8 mouse cellular contexts compared by ENCODE assay signal in the genomic region with DNA sequence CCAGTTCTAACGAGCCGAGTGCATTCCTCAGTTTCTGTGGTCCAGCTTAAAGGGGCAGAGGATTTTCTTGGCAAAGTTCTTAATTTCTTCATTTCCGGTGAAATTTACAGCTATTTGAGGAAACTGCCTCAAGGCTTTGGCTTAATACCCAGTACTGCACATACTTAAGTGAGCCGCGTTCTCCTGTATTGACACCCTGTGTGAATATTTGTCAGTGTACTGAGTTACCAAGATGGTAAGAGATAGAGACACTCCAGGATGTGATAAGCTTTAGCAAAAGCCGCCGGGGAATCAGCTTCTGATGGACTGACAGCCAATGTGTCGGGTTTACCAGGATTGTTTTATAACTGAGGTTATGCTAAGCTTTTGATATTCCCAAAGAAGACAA. TPM values are rescaled to one million over a fixed set of nuclear protein-coding genes. Genes with fewer than 3 reads are reported as not detected.
DNase-seq lines count a peak whose midpoint lies in the region; ATAC-seq lines count a peak whose summit lies in the region.

No protein-coding gene starts in this region.

- 0 out of 2 replicates have a peak, but pooled peaks have one; percentile 46 for ATAC-seq in heart, embryonic 12.5 days (ENCODE audit: insufficient number of reproducible peaks, low FRiP score)
- ATAC-seq in CD4-positive, CD25-positive, alpha-beta regulatory T cell, adult 4 months = peak; percentile 28
- ATAC-seq in embryonic facial prominence, embryonic 15.5 days (ENCODE audit: insufficient number of reproducible peaks, low FRiP score, low TSS enrichment, low read depth) = peak; percentile 52; the same call in 1 of the 2 replicates
- ATAC-seq in intestine, embryonic 16.5 days = peak; percentile 57
- ATAC-seq in midbrain, embryonic 16.5 days = peak; percentile 72

- intact Hi-C loops in heart, postnatal 10 days (cut with DNase I) = loop anchor here (2.0 to 5.0 kb wide), 3 partner anchors 34 to 82 kb away; a partner anchor contains a TSS

- peaks cover 19% of the 10 kb centered on the region; the same call in 1 of the 2 replicates for H3K36me3 ChIP-seq in heart, embryonic 12.5 days
- H3K36me3 ChIP-seq in embryonic facial prominence, embryonic 15.5 days = peaks cover 21% of the 10 kb centered on the region
- H3K36me3 ChIP-seq in intestine, embryonic 16.5 days (ENCODE audit: control insufficient read depth, insufficient read depth, low read length) = peaks cover 7% of the 10 kb centered on the region; the same call in 1 of the 2 replicates
- H3K36me3 ChIP-seq in midbrain, embryonic 16.5 days (ENCODE audit: control insufficient read depth, insufficient read depth, low read length) = peaks cover 6% of the 10 kb centered on the region; the same call in 1 of the 2 replicates

- peak overlapping the region; percentile 42; the same call in 1 of the 2 replicates for H3K9ac ChIP-seq in heart, embryonic 12.5 days
- peak overlapping the region; percentile 55; the same call in 1 of the 2 replicates for H3K9ac ChIP-seq in embryonic facial prominence, embryonic 15.5 days
- H3K9ac ChIP-seq in intestine, embryonic 16.5 days (ENCODE audit: low read depth, low read length) = peak overlapping the region; percentile 73
- H3K9ac ChIP-seq in midbrain, embryonic 16.5 days (ENCODE audit: low read depth, low read length) = peak overlapping the region; percentile 68

- WGBS in heart, embryonic 12.5 days = 22% methylated on average over 8 of the region's 8 CpGs
- WGBS in embryonic facial prominence, embryonic 15.5 days = 32% methylated on average over 8 of the region's 8 CpGs
- 35% methylated on average over 8 of the region's 8 CpGs for WGBS in intestine, embryonic 16.5 days
- 46% methylated on average over 8 of the region's 8 CpGs for WGBS in midbrain, embryonic 16.5 days

- H3K27me3 ChIP-seq in heart, embryonic 12.5 days (replicated peaks) = no peaks in the 10 kb centered on the region
- no peaks in the 10 kb centered on the region for H3K27me3 ChIP-seq in embryonic facial prominence, embryonic 15.5 days
- H3K27me3 ChIP-seq in intestine, embryonic 16.5 days (replicated peaks; ENCODE audit: control insufficient read depth, insufficient read depth, low read length) = no peaks in the 10 kb centered on the region
- H3K27me3 ChIP-seq in midbrain, embryonic 16.5 days (ENCODE audit: control insufficient read depth, insufficient read depth, low read depth, low read length) = no peaks in the 10 kb centered on the region

- no peak for DNase-seq in heart, postnatal 10 days
- DNase-seq in embryo, embryonic 10.5 days (ENCODE audit: low spot score) = no peak
- no peak for DNase-seq in c-Kit-positive CD71-positive TER-119-positive erythroid progenitor cells, embryonic 14.5 days (ENCODE audit: low spot score)

- peaks cover 4% of the 10 kb centered on the region; the same call in 1 of the 2 replicates for H3K4me1 ChIP-seq in heart, embryonic 12.5 days (replicated peaks)
- H3K4me1 ChIP-seq in embryonic facial prominence, embryonic 15.5 days = peaks cover 4% of the 10 kb centered on the region
- no peaks in the 10 kb centered on the region for H3K4me1 ChIP-seq in intestine, embryonic 16.5 days (ENCODE audit: control insufficient read depth, insufficient read depth, low read length)
- peaks cover 5% of the 10 kb centered on the region; the same call in 1 of the 2 replicates for H3K4me1 ChIP-seq in midbrain, embryonic 16.5 days (ENCODE audit: control insufficient read depth, insufficient read depth, low read length)

- no peak overlapping the region for H3K27ac ChIP-seq in heart, embryonic 12.5 days (ENCODE audit: poor library complexity, severe bottlenecking)
- peak overlapping the region; percentile 58; the same call in 1 of the 2 replicates for H3K27ac ChIP-seq in embryonic facial prominence, embryonic 15.5 days (replicated peaks)
- H3K27ac ChIP-seq in intestine, embryonic 16.5 days (ENCODE audit: low read length) = no peak overlapping the region
- H3K27ac ChIP-seq in midbrain, embryonic 16.5 days (ENCODE audit: low read length) = peak overlapping the region; percentile 39

- peak overlapping the region; percentile 70 for H3K4me3 ChIP-seq in heart, embryonic 12.5 days
- H3K4me3 ChIP-seq in embryonic facial prominence, embryonic 15.5 days (replicated peaks) = peak overlapping the region; percentile 68
- H3K4me3 ChIP-seq in intestine, embryonic 16.5 days (ENCODE audit: low read length) = peak overlapping the region; percentile 66
- peak overlapping the region; percentile 67 for H3K4me3 ChIP-seq in midbrain, embryonic 16.5 days (ENCODE audit: low read depth, low read length)

- no peaks in the 10 kb centered on the region for H3K9me3 ChIP-seq in heart, embryonic 12.5 days (replicated peaks)
- H3K9me3 ChIP-seq in embryonic facial prominence, embryonic 15.5 days (replicated peaks) = no peaks in the 10 kb centered on the region
- H3K9me3 ChIP-seq in intestine, embryonic 16.5 days (ENCODE audit: control insufficient read depth, low read length) = no peaks in the 10 kb centered on the region
- H3K9me3 ChIP-seq in midbrain, embryonic 16.5 days (replicated peaks; ENCODE audit: control insufficient read depth, low read length, poor library complexity, severe bottlenecking) = no peaks in the 10 kb centered on the region

- peak overlapping the region; percentile 70 for H3K4me2 ChIP-seq in heart, embryonic 12.5 days
- peak overlapping the region; percentile 55 for H3K4me2 ChIP-seq in embryonic facial prominence, embryonic 15.5 days (replicated peaks)
- H3K4me2 ChIP-seq in intestine, embryonic 16.5 days (ENCODE audit: low read depth, low read length) = peak overlapping the region; percentile 65
- H3K4me2 ChIP-seq in midbrain, embryonic 16.5 days (ENCODE audit: low read length) = peak overlapping the region; percentile 80

RNA-seq across cellular contexts. Expression of a gene that starts 0.4 kb away (rescaled TPM):
- 1.3 and 2.0 TPM in 2 replicates for polyA plus RNA-seq in heart, embryonic 12.5 days (2016; fragmentation: Nextera tagmentation; extraction: Ambion mirVana)
- 10 to 100 TPM; 11.8 to 17.4 TPM for total RNA-seq in heart, postnatal 10 days (2021)
- 10 to 100 TPM; 15.5 TPM for polyA plus RNA-seq in CD4-positive, CD25-positive, alpha-beta regulatory T cell, adult 4 months (2017; shearing (Covaris generic))
- 2.7 and 3.2 TPM in 2 replicates for polyA plus RNA-seq in embryonic facial prominence, embryonic 15.5 days (2015; fragmentation: Nextera tagmentation; extraction: Ambion mirVana)
- 1.7 and 1.9 TPM in 2 replicates for polyA plus RNA-seq in intestine, embryonic 16.5 days (2015; fragmentation: Nextera tagmentation; extraction: Ambion mirVana)
- polyA plus RNA-seq in midbrain, embryonic 16.5 days (2015; fragmentation: Nextera tagmentation; extraction: Ambion mirVana) = 3.0 and 3.1 TPM in 2 replicates

RNA-seq across cellular contexts. Expression of a gene that starts 15.9 kb away (rescaled TPM):
- 10.5 and 11.2 TPM in 2 replicates for polyA plus RNA-seq in heart, embryonic 12.5 days (2016; fragmentation: Nextera tagmentation; extraction: Ambion mirVana)
- 1 to 10 TPM; 5.2 to 5.9 TPM for total RNA-seq in heart, postnatal 10 days (2021)
- 10 to 100 TPM; 18.0 to 18.7 TPM for polyA plus RNA-seq in CD4-positive, CD25-positive, alpha-beta regulatory T cell, adult 4 months (2017; shearing (Covaris generic))
- 14.4 and 15.6 TPM in 2 replicates for polyA plus RNA-seq in embryonic facial prominence, embryonic 15.5 days (2015; fragmentation: Nextera tagmentation; extraction: Ambion mirVana)
- 8.3 and 9.8 TPM in 2 replicates for polyA plus RNA-seq in intestine, embryonic 16.5 days (2015; fragmentation: Nextera tagmentation; extraction: Ambion mirVana)
- 11.4 and 12.9 TPM in 2 replicates for polyA plus RNA-seq in midbrain, embryonic 16.5 days (2015; fragmentation: Nextera tagmentation; extraction: Ambion mirVana)

RNA-seq across cellular contexts. Expression of a gene that starts 33.0 kb away (rescaled TPM):
- 6.2 and 7.2 TPM in 2 replicates for polyA plus RNA-seq in heart, embryonic 12.5 days (2016; fragmentation: Nextera tagmentation; extraction: Ambion mirVana)
- 1 to 10 TPM; 4.5 to 5.6 TPM for total RNA-seq in heart, postnatal 10 days (2021)
- polyA plus RNA-seq in CD4-positive, CD25-positive, alpha-beta regulatory T cell, adult 4 months (2017; shearing (Covaris generic)) = 10 to 100 TPM; 14.1 to 19.7 TPM
- 10.1 and 10.7 TPM in 2 replicates for polyA plus RNA-seq in embryonic facial prominence, embryonic 15.5 days (2015; fragmentation: Nextera tagmentation; extraction: Ambion mirVana)
- 7.5 TPM in 2 replicates for polyA plus RNA-seq in intestine, embryonic 16.5 days (2015; fragmentation: Nextera tagmentation; extraction: Ambion mirVana)
- polyA plus RNA-seq in midbrain, embryonic 16.5 days (2015; fragmentation: Nextera tagmentation; extraction: Ambion mirVana) = 6.5 TPM in 2 replicates

RNA-seq across cellular contexts. Expression of a gene that starts 41.5 kb away (rescaled TPM):
- not detected in 2 replicates for polyA plus RNA-seq in heart, embryonic 12.5 days (2016; fragmentation: Nextera tagmentation; extraction: Ambion mirVana)
- not detected for total RNA-seq in heart, postnatal 10 days (2021)
- polyA plus RNA-seq in CD4-positive, CD25-positive, alpha-beta regulatory T cell, adult 4 months (2017; shearing (Covaris generic)) = 1 to 10 TPM; 1.0 to 2.2 TPM
- polyA plus RNA-seq in embryonic facial prominence, embryonic 15.5 days (2015; fragmentation: Nextera tagmentation; extraction: Ambion mirVana) = not detected in 2 replicates
- not detected in 2 replicates for polyA plus RNA-seq in intestine, embryonic 16.5 days (2015; fragmentation: Nextera tagmentation; extraction: Ambion mirVana)
- polyA plus RNA-seq in midbrain, embryonic 16.5 days (2015; fragmentation: Nextera tagmentation; extraction: Ambion mirVana) = 0.40 and 0.50 TPM in 2 replicates

RNA-seq across cellular contexts. Expression of a gene that starts 41.6 kb away (rescaled TPM):
- 17.3 and 18.2 TPM in 2 replicates for polyA plus RNA-seq in heart, embryonic 12.5 days (2016; fragmentation: Nextera tagmentation; extraction: Ambion mirVana)
- 10 to 100 TPM in 1 of 2 experiments, 1 to 10 TPM in 1; 9.1 to 14.8 TPM for total RNA-seq in heart, postnatal 10 days (2021)
- polyA plus RNA-seq in CD4-positive, CD25-positive, alpha-beta regulatory T cell, adult 4 months (2017; shearing (Covaris generic)) = 10 to 100 TPM; 53.6 to 54.3 TPM
- polyA plus RNA-seq in embryonic facial prominence, embryonic 15.5 days (2015; fragmentation: Nextera tagmentation; extraction: Ambion mirVana) = 24.6 TPM in 2 replicates
- polyA plus RNA-seq in intestine, embryonic 16.5 days (2015; fragmentation: Nextera tagmentation; extraction: Ambion mirVana) = 17.9 and 19.3 TPM in 2 replicates
- 35.8 and 38.0 TPM in 2 replicates for polyA plus RNA-seq in midbrain, embryonic 16.5 days (2015; fragmentation: Nextera tagmentation; extraction: Ambion mirVana)

Comparison
In these comparisons a context has a peak if more than half of its experiments do, and no peak if none do; other contexts are left out.
1. H3K27ac ChIP-seq: peak in embryonic facial prominence, embryonic 15.5 days (single experiment) and midbrain, embryonic 16.5 days (single experiment); none in heart, embryonic 12.5 days (single experiment) and intestine, embryonic 16.5 days (single experiment).
2. Peak in every context shown above with its lines, with median percentiles within 50 percentile points of each other: ATAC-seq, H3K4me2 ChIP-seq, H3K4me3 ChIP-seq and H3K9ac ChIP-seq.